Mouse (Mus musculus) small intestine, adult 10 weeks (tissue): Measurements from ENCODE around the gene Cldn9. TPM values are rescaled to one million over a fixed set of nuclear protein-coding genes. Genes with fewer than 3 reads are reported as not detected.

Experiments used
- polyA plus RNA-seq: library from polyadenylated mRNA; stranded (reverse); fragments of 350-450 nt; fragmentation: Illumina TruSeq; extraction: RNeasy Lipid Tissue Mini Kit (QIAGEN cat#74804); gene quantifications from one replicate; pipeline ENCODE4 v1.2.3, GENCODE M21; 2014; ENCODE audit warnings: low replicate concordance

The Cldn9 gene
- not detected for polyA plus RNA-seq

DNA sequence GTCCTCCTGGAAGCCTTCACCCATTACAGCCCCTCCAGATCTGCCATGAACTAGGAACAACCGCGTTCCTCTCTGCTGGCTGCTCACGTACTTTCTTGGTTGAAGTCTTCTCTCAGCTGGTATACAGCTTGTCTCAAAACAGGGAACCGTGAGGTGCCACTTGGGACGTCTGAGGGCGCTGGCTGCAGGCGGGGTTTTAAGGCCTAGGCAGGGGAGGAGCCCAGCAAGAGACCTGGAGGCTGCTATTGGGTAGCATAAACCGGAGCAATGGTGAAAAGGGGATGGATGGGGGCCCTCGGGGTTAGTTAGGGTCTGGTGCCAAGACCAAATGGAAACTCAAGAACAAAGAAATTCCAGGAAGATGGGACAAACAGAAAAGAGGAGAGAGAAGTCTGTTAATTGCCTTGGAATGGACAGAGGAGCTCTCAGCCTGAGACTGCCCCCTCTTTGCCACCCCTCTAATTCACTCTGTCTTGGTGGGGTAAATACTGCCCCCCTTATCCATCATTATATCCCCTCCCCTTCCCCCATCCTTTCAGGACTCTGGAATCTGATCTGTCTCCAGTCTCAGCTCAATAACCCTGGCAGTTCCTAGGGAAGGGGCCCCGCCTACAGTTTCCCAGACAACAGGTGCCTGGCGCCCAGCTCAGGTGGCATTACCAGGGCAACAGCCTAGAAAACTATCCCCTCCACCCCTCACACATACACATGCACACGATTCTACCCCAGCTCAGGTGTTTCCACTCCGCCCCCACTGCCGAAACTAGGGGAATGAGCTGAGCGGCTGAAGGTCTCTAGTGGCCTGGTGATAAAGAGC lies at the start of gene Cldn9:
TSS of gene Cldn9 (minus strand) at position 171 of the 817 bp plus-strand sequence.

DNA sequence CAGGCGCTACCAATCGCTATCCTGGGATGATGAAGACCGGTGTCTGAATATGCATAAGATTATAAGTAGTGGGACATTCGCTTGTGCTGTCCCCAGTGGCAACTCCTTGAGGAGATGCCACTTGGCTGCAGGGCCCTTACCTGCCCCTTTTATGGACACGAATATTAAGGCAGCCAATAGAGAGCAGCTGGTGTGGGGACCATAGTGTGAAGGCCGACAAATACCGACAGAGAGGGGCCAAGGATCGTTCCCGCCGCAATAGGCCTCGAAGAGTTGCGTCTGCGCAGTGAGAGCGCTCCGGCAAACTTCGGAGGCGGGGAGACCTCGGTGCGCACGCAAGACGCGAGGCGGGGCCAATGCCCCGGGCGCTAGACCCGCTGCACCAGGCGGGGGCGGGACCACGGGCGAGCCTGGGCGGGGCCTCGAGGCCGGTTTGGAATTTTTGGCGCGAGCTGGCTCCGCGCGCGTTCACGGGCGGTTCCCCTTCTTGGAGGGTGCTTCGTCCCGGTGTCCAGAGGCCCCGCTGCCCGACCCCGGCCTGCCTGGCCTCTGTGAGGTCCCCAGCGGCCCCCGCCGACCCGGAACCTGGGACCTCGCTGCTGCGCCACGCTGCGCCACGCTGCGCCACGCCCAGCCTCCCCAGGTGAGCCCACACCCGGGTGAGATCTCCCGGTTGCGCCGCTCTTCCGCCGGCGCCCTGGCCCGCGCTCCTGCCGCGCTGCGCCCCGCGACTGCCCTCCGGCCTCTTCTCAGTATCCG lies 42.4 kb upstream of the Cldn9 start, which contains the start of gene Pkmyt1:
TSS of gene Pkmyt1 (plus strand) at position 338 of the 759 bp plus-strand sequence.

DNA sequence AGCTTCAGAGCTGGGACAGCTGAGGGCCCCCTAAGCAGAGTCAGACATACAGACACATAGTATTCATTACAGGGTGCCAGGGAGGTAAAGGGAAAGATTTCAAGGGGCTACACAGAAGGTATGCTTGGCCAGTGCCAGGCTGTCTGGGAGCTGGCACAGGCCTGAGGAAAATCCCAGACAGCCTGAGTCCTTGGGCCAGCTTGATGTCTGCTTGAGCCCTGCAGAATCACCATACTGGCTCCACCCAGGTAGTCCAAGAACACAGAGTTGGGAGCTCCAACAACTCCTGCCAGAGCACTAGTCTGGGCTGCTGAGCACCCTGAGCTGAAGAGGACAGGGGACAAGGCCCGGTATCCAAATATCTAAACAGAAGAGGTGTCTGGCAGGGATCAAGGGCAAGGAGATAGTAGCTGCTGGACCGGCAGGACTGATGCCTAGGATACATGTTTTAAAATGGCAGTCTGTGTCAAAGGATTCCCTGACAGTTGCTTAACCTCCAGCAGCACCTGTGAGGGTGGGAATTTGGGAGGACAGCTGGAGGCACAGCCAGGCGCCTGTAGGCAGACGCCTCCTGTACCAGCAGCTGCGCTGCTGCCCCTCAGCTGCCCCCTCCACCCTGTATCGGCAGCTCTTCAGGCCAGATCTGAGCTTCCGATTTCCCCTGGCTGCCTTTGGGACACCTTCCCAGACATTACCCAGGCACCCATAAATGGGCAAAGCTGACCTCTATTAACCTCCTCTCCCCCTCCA lies 38.7 kb upstream of the Cldn9 start, which contains the start of gene 1520401A03Rik:
TSS of gene 1520401A03Rik (minus strand) at position 408 of the 750 bp plus-strand sequence.

DNA sequence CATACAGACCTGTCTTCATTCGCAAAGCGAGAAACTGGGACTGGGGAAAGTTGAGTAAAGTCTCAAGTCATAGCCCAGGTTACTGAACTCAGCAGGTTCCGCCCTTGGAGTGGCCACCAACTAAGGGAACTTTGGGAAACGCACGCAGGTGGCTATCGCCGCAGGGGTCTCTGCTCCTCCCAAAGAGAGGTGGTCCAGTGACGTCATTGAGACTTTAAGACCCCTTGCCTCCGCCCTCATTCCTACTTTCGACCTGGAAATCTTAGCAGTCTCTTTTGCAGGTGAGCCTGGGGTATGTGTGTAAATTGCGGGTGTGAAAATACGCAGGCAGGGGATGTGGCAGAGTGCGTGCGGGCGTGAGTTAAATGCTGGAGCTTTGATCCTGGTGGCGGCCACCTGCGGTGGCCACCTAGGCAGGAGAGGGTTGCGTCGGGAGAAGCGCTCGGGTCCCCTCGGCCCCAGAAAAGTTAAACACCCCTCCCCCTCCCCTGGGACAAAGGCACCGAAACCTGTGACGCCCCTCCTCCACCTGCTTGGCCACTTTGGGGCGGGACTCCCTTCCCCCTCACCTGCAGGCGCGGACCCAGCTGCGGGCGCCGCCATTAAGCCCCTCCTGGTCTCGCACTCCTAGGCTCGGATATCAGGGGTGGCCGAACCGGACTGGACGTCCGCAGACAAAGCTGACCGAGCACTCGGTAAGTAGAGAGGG lies 4.5 kb downstream of the Cldn9 start, which contains the start of gene Cldn6:
TSS of gene Cldn6 (plus strand) at position 123 of the 709 bp plus-strand sequence.

DNA sequence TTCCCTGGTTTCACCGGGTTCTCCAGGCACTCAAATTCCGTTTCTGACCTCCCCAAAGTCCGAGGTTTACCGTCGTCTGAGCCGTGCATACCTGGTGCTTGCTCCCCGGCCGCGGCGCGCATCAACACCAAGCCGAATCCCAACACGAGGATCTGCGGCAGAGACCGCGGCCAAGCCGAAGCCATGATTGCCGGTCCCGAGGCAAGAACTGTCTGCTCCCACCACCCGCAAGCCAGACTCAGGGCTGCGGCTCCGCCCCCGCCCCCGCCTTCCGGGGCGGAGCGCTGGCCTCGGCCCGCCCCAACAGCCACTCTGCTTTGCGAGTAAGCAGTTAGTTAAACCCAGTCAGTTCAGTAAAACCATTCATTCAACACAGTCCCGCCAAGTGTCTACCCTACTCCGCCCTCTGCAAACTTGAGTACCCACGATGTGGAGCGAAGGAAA lies 6.6 kb downstream of the Cldn9 start, which contains the start of gene Tnfrsf12a:
TSS of gene Tnfrsf12a (minus strand) at position 233 of the 444 bp plus-strand sequence.

DNA sequence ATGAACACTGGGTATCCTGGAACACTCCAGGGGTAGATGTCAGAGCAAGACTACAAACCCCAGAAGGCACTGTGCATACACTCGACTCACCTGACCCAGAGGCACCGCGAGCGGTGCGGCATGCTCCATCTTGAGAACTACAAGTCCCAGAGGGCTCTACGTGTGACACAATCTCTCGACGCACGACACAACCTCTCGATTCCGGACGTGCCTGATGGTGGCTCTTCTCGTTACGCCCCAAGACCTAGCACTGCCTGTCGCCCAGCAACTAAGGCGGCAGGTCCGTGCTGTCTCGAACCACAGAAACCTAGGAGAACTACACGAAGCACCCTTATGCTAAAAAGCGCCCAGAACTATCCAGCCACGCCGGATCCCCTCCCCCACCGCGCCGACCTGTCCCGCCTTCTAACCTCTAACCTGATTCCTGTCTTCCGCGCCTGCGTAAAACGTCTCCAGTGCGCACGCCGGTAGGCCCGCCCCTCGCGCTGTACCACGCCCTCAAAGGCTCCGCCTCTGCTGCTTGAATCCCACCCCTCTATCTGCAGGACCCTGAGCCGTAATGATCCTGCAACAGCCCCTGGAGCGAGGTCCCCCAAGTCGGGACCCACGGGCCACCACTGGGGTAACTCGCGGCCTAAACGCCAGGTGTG lies 10.3 kb downstream of the Cldn9 start, which contains the start of the genes Hcfc1r1 and Thoc6:
TSS of gene Hcfc1r1 (plus strand) at position 173 of the 650 bp plus-strand sequence.
TSS of gene Thoc6 (minus strand) at position 459 of the 650 bp plus-strand sequence.

DNA sequence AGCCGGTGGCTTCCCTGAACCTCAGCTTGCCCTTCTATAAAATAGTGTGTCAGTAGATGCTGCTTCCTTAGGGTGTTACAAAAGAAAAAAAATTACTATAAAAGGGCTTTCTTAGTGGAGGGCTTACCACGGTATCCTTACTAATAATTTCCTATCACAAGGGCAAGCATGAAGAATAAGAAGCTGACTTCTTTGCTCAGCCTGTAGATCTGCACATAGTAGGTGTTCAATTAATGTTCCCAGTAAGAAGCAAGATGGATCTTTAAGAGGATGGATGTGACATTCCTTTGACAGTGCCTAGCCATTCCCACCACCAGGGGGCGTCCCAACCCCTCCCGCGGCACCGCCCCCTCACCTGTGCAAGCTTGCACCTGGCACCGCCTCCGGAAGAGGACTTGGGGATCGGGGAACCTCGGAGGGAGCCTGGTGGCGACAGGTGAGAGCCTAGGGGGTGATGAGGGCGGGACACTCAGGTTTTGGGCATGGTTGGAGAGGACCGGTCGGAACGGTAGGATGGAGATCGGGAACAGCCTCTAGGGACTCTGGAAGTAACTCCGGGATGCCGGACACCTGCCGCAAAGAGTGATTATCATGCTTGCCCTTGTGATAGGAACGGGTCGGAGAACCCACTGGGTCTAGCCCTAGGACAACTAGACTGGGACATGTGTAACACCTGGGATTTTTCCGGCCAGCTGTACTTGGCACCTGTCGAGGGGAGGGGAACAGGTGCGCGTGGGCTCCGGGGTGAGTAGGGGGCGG lies 23.5 kb downstream of the Cldn9 start, which contains the start of gene Bicdl2:
TSS of gene Bicdl2 (plus strand) at position 390 of the 759 bp plus-strand sequence.

DNA sequence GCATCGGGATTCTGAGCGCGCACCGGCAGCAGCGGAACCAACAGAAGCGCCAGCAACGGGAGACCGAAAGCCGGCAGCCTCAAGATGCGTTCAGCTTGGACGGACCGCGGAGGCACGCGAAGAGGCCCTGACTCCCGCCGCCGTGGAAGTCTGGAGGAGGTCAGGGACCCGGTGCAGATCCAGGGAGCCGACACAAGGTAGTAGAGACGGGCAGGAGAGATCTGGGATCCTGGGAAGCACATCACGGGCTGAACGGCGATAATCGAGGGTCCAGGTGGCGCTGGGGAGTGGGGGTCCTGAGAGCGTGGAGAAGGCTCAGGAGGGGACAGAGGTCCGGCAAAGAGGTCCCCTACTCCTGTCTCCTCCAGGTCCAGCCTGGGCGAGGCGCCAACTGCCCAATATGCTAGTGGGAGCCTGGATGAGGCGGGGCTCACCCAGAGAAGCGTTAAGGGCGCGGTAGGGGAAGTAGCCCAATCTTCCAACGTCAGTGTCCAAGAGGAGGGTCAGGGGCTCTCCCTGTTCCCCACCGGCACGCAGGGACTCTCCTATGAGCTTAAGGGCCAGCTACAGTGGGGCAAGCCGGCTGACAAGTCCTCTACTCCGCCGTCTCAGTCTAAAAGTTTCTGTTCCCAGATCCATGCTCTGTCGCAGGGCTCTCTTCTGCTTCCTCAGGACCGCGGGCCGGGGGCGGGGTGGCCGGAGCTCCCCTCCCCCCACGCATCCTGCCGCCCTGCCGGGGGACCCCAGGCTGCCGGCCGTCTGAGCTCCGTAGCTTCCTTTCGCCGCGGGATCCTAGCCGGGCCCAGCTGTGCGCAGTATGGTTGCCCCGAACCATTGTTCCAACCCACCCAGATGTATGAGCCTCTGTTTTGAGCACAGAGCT lies 39.0 kb downstream of the Cldn9 start, which contains the start of gene Mmp25:
TSS of gene Mmp25 (minus strand) at position 665 of the 883 bp plus-strand sequence.

Other genes with a start within 250 kb of the Cldn9 start
- not detected for gene Vmn2r117, start 204.3 kb downstream of the Cldn9 start, polyA plus RNA-seq
- gene Zfp213, start 119.8 kb downstream of the Cldn9 start, polyA plus RNA-seq = 0.33 TPM
- gene Zfp13, start 84.5 kb downstream of the Cldn9 start, polyA plus RNA-seq = not detected
- not detected for gene Zscan10, start 83.2 kb downstream of the Cldn9 start, polyA plus RNA-seq
- gene Mmp25, start 38.7 kb downstream of the Cldn9 start, polyA plus RNA-seq = 0.82 TPM
- gene Bicdl2, start 23.5 kb downstream of the Cldn9 start, polyA plus RNA-seq = 0.85 TPM
- 2.0 TPM for gene Hcfc1r1, start 10.4 kb downstream of the Cldn9 start, polyA plus RNA-seq
- gene Thoc6, start 10.1 kb downstream of the Cldn9 start, polyA plus RNA-seq = 3.2 TPM
- not detected for gene Tnfrsf12a, start 6.6 kb downstream of the Cldn9 start, polyA plus RNA-seq
- gene Cldn6, start 4.8 kb downstream of the Cldn9 start, polyA plus RNA-seq = not detected
- gene 1520401A03Rik, start 38.8 kb upstream of the Cldn9 start, polyA plus RNA-seq = not detected
- 1.6 TPM for gene Pkmyt1, start 42.3 kb upstream of the Cldn9 start, polyA plus RNA-seq
- 6.4 TPM for gene Paqr4, start 56.8 kb upstream of the Cldn9 start, polyA plus RNA-seq
- not detected for gene Kremen2, start 61.8 kb upstream of the Cldn9 start, polyA plus RNA-seq
- gene Flywch1, start 87.6 kb upstream of the Cldn9 start, polyA plus RNA-seq = 0.78 TPM
- gene Flywch2, start 102.1 kb upstream of the Cldn9 start, polyA plus RNA-seq = not detected
- gene Srrm2, start 106.5 kb upstream of the Cldn9 start, polyA plus RNA-seq = 109 TPM
- gene Elob, start 145.1 kb upstream of the Cldn9 start, polyA plus RNA-seq = 18.9 TPM
- gene Prss33, start 152.0 kb upstream of the Cldn9 start, polyA plus RNA-seq = not detected
- gene Prss32, start 159.8 kb upstream of the Cldn9 start, polyA plus RNA-seq = 6.8 TPM
- gene Prss41, start 160.1 kb upstream of the Cldn9 start, polyA plus RNA-seq = 1.1 TPM
- not detected for gene Prss21, start 184.0 kb upstream of the Cldn9 start, polyA plus RNA-seq
- not detected for gene Dcpp1, start 196.8 kb upstream of the Cldn9 start, polyA plus RNA-seq
- gene Dcpp2, start 196.9 kb upstream of the Cldn9 start, polyA plus RNA-seq = not detected
- not detected for gene Dcpp3, start 233.4 kb upstream of the Cldn9 start, polyA plus RNA-seq